Mouse (Mus musculus) ES-E14 (cell line): ENCODE measurements around the gene Slc2a12.

Experiments
- CHD2 ChIP-seq: IDR thresholded peaks from 2 replicates; pipeline ENCODE4 v1.6.1; 2014; ENCODE audit warnings: mild to moderate bottlenecking, low read depth, low read length, inconsistent platforms
- HCFC1 ChIP-seq: IDR thresholded peaks from 2 replicates; pipeline ENCODE4 v1.6.1; 2012; ENCODE audit warnings: low read length, inconsistent platforms, borderline replicate concordance; ENCODE audit not compliant: insufficient read depth
- MAFK ChIP-seq: IDR thresholded peaks from 2 replicates; pipeline ENCODE4 v1.6.1; 2014; ENCODE audit warnings: mild to moderate bottlenecking, low read depth, low read length, inconsistent platforms; ENCODE audit not compliant: insufficient read depth
- ZC3H11A ChIP-seq: IDR thresholded peaks from 2 replicates; pipeline ENCODE4 v1.6.1; 2012; ENCODE audit warnings: low read depth, mild to moderate bottlenecking, inconsistent platforms, low read length, borderline replicate concordance
- ZNF384 ChIP-seq: IDR thresholded peaks from 2 replicates; pipeline ENCODE4 v1.6.1; 2012; ENCODE audit warnings: low read depth, low read length, inconsistent platforms

DNA sequence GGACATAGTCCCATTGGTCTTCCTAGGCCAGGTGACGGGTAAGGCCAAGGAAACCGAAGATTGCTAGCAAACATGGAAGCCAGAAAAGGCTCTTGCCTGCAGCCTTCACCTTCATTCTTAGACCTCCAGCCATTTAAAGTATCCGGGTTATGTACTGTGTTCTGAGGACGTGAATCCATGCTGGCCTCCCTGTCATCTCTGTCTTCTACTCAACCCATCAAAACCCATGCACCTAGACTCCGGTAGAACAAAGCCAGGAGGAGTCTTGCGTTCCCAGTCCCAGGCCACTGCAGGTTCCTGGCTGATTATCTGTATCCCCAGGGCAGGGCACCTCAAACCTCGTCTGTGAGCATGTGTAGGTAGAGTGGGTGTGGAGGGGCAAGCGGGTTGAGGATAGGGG lies 30.3 kb upstream of the Slc2a12 start:
- TF ChIP-seq ZNF384 (no peak), ZC3H11A (no peak), MAFK (no peak), HCFC1 (no peak), CHD2 (no peak)
